Mouse (Mus musculus) kidney, adult 18-20 months (tissue): ENCODE measurements at regions not wholly inside any gene's neighbourhood (a gene's known extent, or its start where the extent isn't known, plus 50 kb on each side); places are given as distances from the start of the nearest gene placed in this dataset.

Experiments
- DNase-seq: peaks from one replicate; pipeline ENCODE4 v3.0.0; 2021

- DNase-seq: no peak
These were observed 202.4 kb downstream of the Sox4 start for GRCm38 (mm10) chr13:28750949-28751692.

- no peak for DNase-seq
These were observed 213.3 kb downstream of the Sox4 start for GRCm38 (mm10) chr13:28740158-28740670.

GRCm38 (mm10) chr13:28738160-28739100 is 215.1 kb downstream of the Sox4 start:
- DNase-seq: peak; percentile 41

- no peak for DNase-seq
These were observed 221.0 kb downstream of the Sox4 start for GRCm38 (mm10) chr13:28732475-28732874.

GRCm38 (mm10) chr13:28732036-28732435 is 221.5 kb downstream of the Sox4 start:
- DNase-seq: peak; percentile 15

- no peak for DNase-seq
These were observed 223.4 kb downstream of the Sox4 start for GRCm38 (mm10) chr13:28730059-28730580.

GRCm38 (mm10) chr13:28728768-28729167 is 224.7 kb downstream of the Sox4 start:
- DNase-seq: no peak

- peak; percentile 14 for DNase-seq
These were observed 229.2 kb downstream of the Sox4 start for GRCm38 (mm10) chr13:28724300-28724699.

GRCm38 (mm10) chr13:28722074-28722473 is 231.4 kb downstream of the Sox4 start:
- DNase-seq: no peak

- DNase-seq: no peak
These were observed 231.9 kb downstream of the Sox4 start for GRCm38 (mm10) chr13:28721548-28721981.

GRCm38 (mm10) chr13:28720639-28721239 is 232.8 kb downstream of the Sox4 start:
- no peak for DNase-seq

GRCm38 (mm10) chr13:28720169-28720568 is 233.3 kb downstream of the Sox4 start:
- DNase-seq: no peak

- DNase-seq: no peak
These were observed 234.6 kb downstream of the Sox4 start for GRCm38 (mm10) chr13:28718868-28719265.

- no peak for DNase-seq
These were observed 235.2 kb downstream of the Sox4 start for GRCm38 (mm10) chr13:28718169-28718867.

- DNase-seq: no peak
These were observed 236.1 kb downstream of the Sox4 start for GRCm38 (mm10) chr13:28717404-28717803.

GRCm38 (mm10) chr13:28709966-28710365 is 243.5 kb downstream of the Sox4 start:
- DNase-seq: no peak

GRCm38 (mm10) chr13:28701309-28701708 is 252.2 kb downstream of the Sox4 start:
- no peak for DNase-seq

- no peak for DNase-seq
These were observed 253.4 kb downstream of the Sox4 start for GRCm38 (mm10) chr13:28700081-28700480.

- no peak for DNase-seq
These were observed 254.0 kb downstream of the Sox4 start for GRCm38 (mm10) chr13:28699490-28700032.

GRCm38 (mm10) chr13:28697796-28698678 is 255.5 kb downstream of the Sox4 start:
- DNase-seq: peak; percentile 15

- no peak for DNase-seq
These were observed 260.4 kb downstream of the Sox4 start for GRCm38 (mm10) chr13:28693078-28693477.
